Mouse (Mus musculus) left cerebral cortex, postnatal 14 days (tissue): ENCODE measurements around the gene Scg5. TPM values are rescaled to one million over a fixed set of nuclear protein-coding genes. Genes with fewer than 3 reads are reported as not detected.

ENCODE experiments used
- DNase-seq, 2 experiments: peaks; one replicate each; pipeline ENCODE4 v3.0.0; 2021 to 2022; ENCODE audit warnings: low spot score in 2 of 2, mixed read lengths in 1 of 2
- intact Hi-C: fragments of 180-260 bp; cut with DNase I; formaldehyde crosslinking; loops from one replicate; pipeline ENCODE4 v1.15.1; 2025
- total RNA-seq, 2 experiments: library from RNA; stranded (reverse); gene quantifications; 2 replicates each; pipeline ENCODE4 v1.2.3; 2021

The Scg5 gene
- total RNA-seq, 2 experiments from 2014 or later, result 455 to 491 TPM

- no peak for DNase-seq
- intact Hi-C loops, result no loop called here
Measured at GRCm38 (mm10) chr2:113765885-113766284, 63.0 kb downstream of the Scg5 start.

GRCm38 (mm10) chr2:113764968-113765367 lies 64.0 kb downstream of the Scg5 start:
- no peak for DNase-seq
- intact Hi-C loops, result no loop called here

- DNase-seq, result no peak
- intact Hi-C loops, result no loop called here
Measured at GRCm38 (mm10) chr2:113758311-113759161, 70.4 kb downstream of the Scg5 start, which contains the start of gene Grem1. TSS of gene Grem1 (minus strand) at chr2:113758646.

- intact Hi-C loops, result no loop called here
- DNase-seq, result peak; percentile 33 to 61
Measured at GRCm38 (mm10) chr2:113757525-113758310, 71.2 kb downstream of the Scg5 start.

- intact Hi-C loops, result no loop called here
- no peak for DNase-seq
Measured at GRCm38 (mm10) chr2:113756924-113757524, 71.9 kb downstream of the Scg5 start.

GRCm38 (mm10) chr2:113749721-113750120 lies 79.2 kb downstream of the Scg5 start:
- intact Hi-C loops, result no loop called here
- no peak for DNase-seq

- intact Hi-C loops, result no loop called here
- no peak for DNase-seq
Measured at GRCm38 (mm10) chr2:113749309-113749708, 79.6 kb downstream of the Scg5 start.

- intact Hi-C loops, result no loop called here
- no peak for DNase-seq
Measured at GRCm38 (mm10) chr2:113728581-113728980, 100.3 kb downstream of the Scg5 start.

Other genes starting within 250 kb of the Scg5 start
- 1 to 10 TPM in 1 of 2 experiments, under 1 TPM in 1; 0.97 to 1.3 TPM for gene Grem1, start 70.5 kb downstream of the Scg5 start, total RNA-seq
- 1 to 10 TPM; 2.6 to 3.1 TPM for gene Arhgap11a, start 19.5 kb upstream of the Scg5 start, total RNA-seq
- 10 to 100 TPM; 14.5 to 16.1 TPM for gene Gjd2, start 184.5 kb upstream of the Scg5 start, total RNA-seq
- gene Actc1, start 224.4 kb upstream of the Scg5 start, total RNA-seq, result not detected